Mouse (Mus musculus) bone marrow, adult 2 months (tissue): ENCODE measurements around the gene Fam209.

Source experiments
- CTCF ChIP-seq: fragments of 200-500 bp; IDR thresholded peaks from 2 replicates; pipeline ENCODE4 v1.5.1; 2011; ENCODE audit warnings: low read length, control low read depth; ENCODE audit not compliant: control insufficient read depth, insufficient read depth
- POLR2A ChIP-seq: fragments of 200-500 bp; IDR thresholded peaks from 2 replicates; pipeline ENCODE4 v1.6.1; 2011; ENCODE audit warnings: low read depth, mild to moderate bottlenecking, control low read depth, low read length, borderline replicate concordance; ENCODE audit not compliant: control insufficient read depth

DNA sequence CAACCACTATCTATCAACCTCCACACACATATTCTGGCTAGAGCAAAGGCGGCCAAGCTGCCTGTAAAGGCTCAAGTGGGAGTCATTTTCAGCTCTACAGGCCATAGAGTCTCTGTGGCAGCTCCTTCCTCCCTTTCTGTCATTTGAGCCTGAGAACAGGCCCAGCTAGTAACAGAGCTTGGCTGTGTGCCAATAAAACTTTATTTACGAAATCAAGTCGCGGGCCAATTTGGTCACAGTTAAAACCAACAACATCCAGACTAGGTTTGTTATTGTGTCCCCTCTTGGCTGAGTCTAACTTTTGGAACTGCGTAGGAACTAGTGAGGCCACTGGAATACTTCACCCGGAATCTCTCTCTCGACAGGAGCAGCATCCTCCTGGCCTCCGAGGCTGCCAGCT lies 1.3 kb downstream of the Fam209 start:
- no peak for TF ChIP-seq POLR2A
- no peak for TF ChIP-seq CTCF
